Comparison of ENCODE assay signal across 39 mouse cellular contexts in genomic region chr11:7193134-7193533, GRCm38 (mm10). TPM values are rescaled to one million over a fixed set of nuclear protein-coding genes. Genes with fewer than 3 reads are reported as not detected.
A peak's percentile ranks its signal among the peaks of the same experiment; 100 is the strongest.
DNase-seq lines count a peak whose midpoint lies in the region; ATAC-seq and TF ChIP-seq lines count a peak whose summit lies in the region.
"Had no signal": no experiment of that assay in that cellular context is flagged by ENCODE, and none has a peak within 500 bp of the region (broad histone marks: within the 10 kb centered on the region; RNA-seq: fewer than 3 reads in every experiment).

No protein-coding gene starts in this region.

- H3K36me3 ChIP-seq in liver, embryonic 16.5 days (ENCODE audit: control insufficient read depth, insufficient read depth) = no peaks in the 10 kb centered on the region
- H3K36me3 ChIP-seq: embryonic facial prominence, embryonic 12.5 days; heart, embryonic 12.5 days; limb, embryonic 12.5 days; midbrain, embryonic 10.5 days; neural tube, embryonic 12.5 days had no signal

- 48% methylated on average over 9 of the region's 9 CpGs for WGBS in liver, embryonic 16.5 days (ENCODE audit: insufficient replicate concordance)

- H3K4me2 ChIP-seq in liver, embryonic 16.5 days (ENCODE audit: low read depth, low read length) = no peak overlapping the region
- H3K4me2 ChIP-seq: embryonic facial prominence, embryonic 12.5 days; heart, embryonic 12.5 days; hindbrain, embryonic 14.5 days; limb, embryonic 12.5 days; neural tube, embryonic 12.5 days had no signal

- ATAC-seq in frontal cortex, adult (ENCODE audit: low TSS enrichment) = 0 out of 2 replicates have a peak, but pooled peaks have one; percentile 32
- ATAC-seq in liver, embryonic 16.5 days (ENCODE audit: low read depth) = no peak
- ATAC-seq: inflammation-experienced regulatory T-cells, adult 6 months; Patski had no signal

- DNase-seq in frontal cortex, postnatal 25 days (ENCODE audit: low spot score in 2 of 2) = no peak
- no peak for DNase-seq in layer of hippocampus, adult 2 months (ENCODE audit: low spot score in 2 of 2)
- no peak for DNase-seq in layer of hippocampus, postnatal 25 days (ENCODE audit: extremely low spot score in 1 of 2, low spot score in 1 of 2)
- DNase-seq in brain, embryonic 14.5 days (ENCODE audit: low read depth) = peak; percentile 28
- no peak for DNase-seq in right cerebral cortex, postnatal 36 days (ENCODE audit: low spot score in 2 of 2)
- DNase-seq: adrenal gland, postnatal 10 days; cerebellum, adult 11-12 months; cerebellum, adult 9-11 months; embryo, embryonic 11 days; gastrocnemius, postnatal 25 days; heart, adult 11 months; heart, postnatal 4 days; kidney, adult 8-10 months; kidney, postnatal 10 days; layer of hippocampus, adult 9-11 months; lung, adult 18-20 months; lung, postnatal 10 days; right cerebral cortex, adult 18-20 months; right cerebral cortex, postnatal 4 days; thymus, adult 2 months; thymus, postnatal 36 days had no signal

- no peak overlapping the region for H3K9ac ChIP-seq in liver, embryonic 16.5 days (ENCODE audit: low read depth, low read length)
- H3K9ac ChIP-seq: embryonic facial prominence, embryonic 12.5 days; heart, embryonic 12.5 days; hindbrain, embryonic 14.5 days; limb, embryonic 12.5 days; neural tube, embryonic 12.5 days had no signal

- TF ChIP-seq CTCF in layer of hippocampus, adult 2 months (conservative IDR thresholded peaks at IDR 0.05) = peak; percentile 34; the same call in 1 of the 2 replicates
- TF ChIP-seq CTCF in brain, embryonic 14.5 days (IDR thresholded peaks at IDR 0.05; ENCODE audit: borderline replicate concordance, extremely low read depth, insufficient read depth, insufficient read length) = no peak

- no peaks in the 10 kb centered on the region for H3K9me3 ChIP-seq in liver, embryonic 16.5 days (replicated peaks; ENCODE audit: control insufficient read depth, low read length)
- H3K9me3 ChIP-seq: embryonic facial prominence, embryonic 12.5 days; limb, embryonic 12.5 days; midbrain, embryonic 10.5 days; neural tube, embryonic 12.5 days had no signal

- no peak for TF ChIP-seq POLR2A in brain, embryonic 14.5 days (IDR thresholded peaks at IDR 0.05; ENCODE audit: borderline replicate concordance, extremely low read depth, insufficient read depth, insufficient read length, poor library complexity, severe bottlenecking)

- no peaks in the 10 kb centered on the region; the same call in none of the 2 replicates for H3K4me1 ChIP-seq in liver, embryonic 16.5 days (ENCODE audit: control insufficient read depth, low read depth, low read length)

- no peak overlapping the region for H3K27ac ChIP-seq in layer of hippocampus, adult 2 months
- H3K27ac ChIP-seq in liver, embryonic 16.5 days (ENCODE audit: low read length) = peak overlapping the region; percentile 77
- H3K27ac ChIP-seq: embryonic facial prominence, embryonic 12.5 days; hindbrain, embryonic 14.5 days; left cerebral cortex, adult 2 months; limb, embryonic 12.5 days; midbrain, embryonic 10.5 days; neural tube, embryonic 12.5 days had no signal

- no peaks in the 10 kb centered on the region for H3K27me3 ChIP-seq in liver, embryonic 16.5 days (ENCODE audit: control insufficient read depth, insufficient read depth, low read depth, low read length)
- H3K27me3 ChIP-seq: limb, embryonic 12.5 days; neural tube, embryonic 12.5 days; Patski had no signal

- H3K4me3 ChIP-seq in layer of hippocampus, adult 2 months = no peak overlapping the region
- no peak overlapping the region for H3K4me3 ChIP-seq in liver, embryonic 16.5 days (ENCODE audit: low read depth, low read length)
- H3K4me3 ChIP-seq: embryonic facial prominence, embryonic 12.5 days; heart, embryonic 12.5 days; left cerebral cortex, adult 2 months; limb, embryonic 12.5 days; midbrain, embryonic 10.5 days; myocyte; neural tube, embryonic 12.5 days had no signal

RNA-seq across cellular contexts. Expression of gene Igfbp1, which starts 4.4 kb away (rescaled TPM):
- total RNA-seq in layer of hippocampus, adult 2 months (2021) = under 1 TPM in 1 of 2 experiments, not detected in 1; 0.23 TPM
- not detected for total RNA-seq in layer of hippocampus, postnatal 25 days (2021)
- polyA plus RNA-seq in brain, embryonic 14.5 days (2012; rRNA removed) = 0.15 and 0.22 TPM in 2 replicates
- polyA plus RNA-seq in liver, embryonic 16.5 days (2015; fragmentation: Nextera tagmentation; extraction: Ambion mirVana) = 339 and 343 TPM in 2 replicates
- total RNA-seq: gastrocnemius, adult 18-20 months; gastrocnemius, postnatal 25 days; heart, postnatal 4 days; left cerebral cortex, adult 2 months; left cerebral cortex, postnatal 25 days; MEL had no signal
- polyA plus RNA-seq: heart, postnatal 0 days; hindbrain, embryonic 14.5 days; inflammation-experienced regulatory T-cells, adult 6 months; myocyte had no signal

RNA-seq across cellular contexts. Expression of gene Gm11985, which starts 4.8 kb away (rescaled TPM):
- total RNA-seq in layer of hippocampus, adult 2 months (2021) = not detected
- total RNA-seq in layer of hippocampus, postnatal 25 days (2021) = not detected
- polyA plus RNA-seq in brain, embryonic 14.5 days (2012; rRNA removed) = not detected in 2 replicates
- polyA plus RNA-seq in liver, embryonic 16.5 days (2015; fragmentation: Nextera tagmentation; extraction: Ambion mirVana) = not detected in 2 replicates
- total RNA-seq: adrenal gland, postnatal 10 days; gastrocnemius, adult 18-20 months; gastrocnemius, postnatal 25 days; heart, postnatal 4 days; left cerebral cortex, adult 2 months; left cerebral cortex, postnatal 25 days; MEL had no signal
- polyA plus RNA-seq: embryonic facial prominence, embryonic 12.5 days; heart, embryonic 12.5 days; heart, postnatal 0 days; hindbrain, embryonic 14.5 days; inflammation-experienced regulatory T-cells, adult 6 months; large intestine, adult 2 months; limb, embryonic 12.5 days; midbrain, embryonic 10.5 days; midbrain, embryonic 16.5 days; myocyte; neural tube, embryonic 12.5 days; Patski; thymus, adult 2 months had no signal

RNA-seq across cellular contexts. Expression of gene Igfbp3, which starts 20.6 kb away (rescaled TPM):
- 10 to 100 TPM; 10.2 to 11.1 TPM for total RNA-seq in layer of hippocampus, adult 2 months (2021)
- total RNA-seq in layer of hippocampus, postnatal 25 days (2021) = 10 to 100 TPM; 12.5 to 19.5 TPM
- polyA plus RNA-seq in brain, embryonic 14.5 days (2012; rRNA removed) = 22.6 and 33.6 TPM in 2 replicates
- polyA plus RNA-seq in liver, embryonic 16.5 days (2015; fragmentation: Nextera tagmentation; extraction: Ambion mirVana) = 14.3 and 14.9 TPM in 2 replicates
- total RNA-seq: MEL had no signal
- polyA plus RNA-seq: inflammation-experienced regulatory T-cells, adult 6 months had no signal
